Mouse (Mus musculus) megakaryocyte, embryonic 14.5 days (primary cell): ENCODE measurements around the gene Sem1.

Source experiments
- FLI1 ChIP-seq: IDR thresholded peaks from 2 replicates; pipeline ENCODE4 v1.6.1; 2012; ENCODE audit warnings: low read length, inconsistent platforms, mixed read lengths
- GATA1 ChIP-seq: IDR thresholded peaks from 3 replicates; pipeline ENCODE4 v1.6.1; 2012; ENCODE audit warnings: mixed read lengths, low read length, inconsistent platforms, borderline replicate concordance

DNA sequence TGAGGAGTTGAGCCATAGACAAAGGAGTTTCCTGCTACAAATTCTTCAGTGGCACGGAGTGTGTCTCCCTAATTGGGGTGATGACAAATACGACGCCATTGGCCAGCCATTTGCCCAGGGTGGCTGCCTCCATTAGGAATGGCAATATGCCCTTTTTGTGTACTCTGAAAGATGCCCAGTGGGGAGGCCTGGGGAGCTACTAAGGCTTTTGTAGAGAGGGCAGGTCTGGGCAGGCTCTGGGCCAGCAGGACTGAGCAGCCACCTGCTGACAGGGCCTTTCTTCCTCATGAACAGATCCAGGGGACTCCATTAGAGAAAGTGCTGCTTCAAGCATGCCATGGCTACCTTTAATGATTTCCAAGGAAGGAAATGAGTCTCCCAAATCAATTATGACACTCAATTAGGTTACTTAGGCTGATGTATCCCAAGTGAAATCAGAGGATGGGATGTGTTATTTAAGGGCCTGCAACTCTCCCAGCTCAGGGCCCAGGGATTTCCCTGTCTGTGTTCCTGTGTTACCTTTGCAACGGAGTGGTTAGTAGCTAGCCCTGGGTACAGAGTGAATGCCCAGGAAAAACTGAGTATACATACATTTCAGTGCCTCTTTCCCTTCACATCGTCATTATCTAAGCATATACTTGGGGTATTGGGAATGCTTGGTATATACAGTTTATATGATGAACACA lies 41.5 kb downstream of the Sem1 start:
- TF ChIP-seq GATA1 (no peak), FLI1 (no peak)
